Comparison of ENCODE assay signal across 17 mouse cellular contexts in genomic region chr6:144922762-144923161, GRCm38 (mm10).
DNase-seq lines count a peak whose midpoint lies in the region; TF ChIP-seq lines count a peak whose summit lies in the region.
"Had no signal": no experiment of that assay in that cellular context is flagged by ENCODE, and none has a peak within 500 bp of the region (broad histone marks: within the 10 kb centered on the region; RNA-seq: fewer than 3 reads in every experiment).

No protein-coding gene starts in this region.

- no peaks in the 10 kb centered on the region for H3K27me3 ChIP-seq in spleen, adult 2 months (ENCODE audit: control insufficient read depth, insufficient read depth, low read length)
- H3K27me3 ChIP-seq: neural tube, embryonic 12.5 days had no signal

- DNase-seq in A20 (ENCODE audit: low read depth, low spot score) = peak; percentile 29
- DNase-seq in kidney, adult 11 months = peak; percentile 37
- DNase-seq in kidney, postnatal 14 days = peak; percentile 11
- DNase-seq in spleen, adult 2 months (ENCODE audit: low read depth in 1 of 2, low spot score in 2 of 2) = peak in 1 of 2 experiments; percentile 52
- no peak for DNase-seq in layer of hippocampus, adult 11-12 months (ENCODE audit: low spot score)
- no peak for DNase-seq in neural tube, embryonic 10.5 days (ENCODE audit: extremely low spot score, low spot score)
- no peak for DNase-seq in left cerebral cortex, adult 11 months (ENCODE audit: low spot score)
- no peak for DNase-seq in right cerebral cortex, adult 2 months (ENCODE audit: low spot score in 2 of 2)
- DNase-seq: adrenal gland, postnatal 14 days; cerebellum, postnatal 25 days; forebrain, postnatal 0 days; heart, adult 18-20 months; lung, adult 18-20 months; lung, postnatal 36 days had no signal

- peaks cover 15% of the 10 kb centered on the region; the same call in 1 of the 2 replicates for H3K4me1 ChIP-seq in spleen, adult 2 months (ENCODE audit: control insufficient read depth, insufficient read depth, insufficient read length)
- H3K4me1 ChIP-seq: neural tube, embryonic 12.5 days had no signal

- 17% methylated on average over 3 of the region's 3 CpGs for WGBS in spleen, adult 2 months

- no peak for TF ChIP-seq POLR2A in spleen, adult 2 months (IDR thresholded peaks at IDR 0.05; ENCODE audit: low read depth, low read length)

- TF ChIP-seq CTCF in spleen, adult 2 months (IDR thresholded peaks at IDR 0.05; ENCODE audit: extremely low read depth, insufficient read depth, insufficient read length, insufficient replicate concordance) = no peak

- no peaks in the 10 kb centered on the region for H3K36me3 ChIP-seq in spleen, adult 2 months (ENCODE audit: control insufficient read depth, insufficient read depth, low read length)
- H3K36me3 ChIP-seq: neural tube, embryonic 12.5 days had no signal

- peak overlapping the region; percentile 76 for H3K27ac ChIP-seq in spleen, adult 2 months (ENCODE audit: insufficient read depth, low read length)
- H3K27ac ChIP-seq: hindbrain, embryonic 14.5 days; kidney, postnatal 0 days; neural tube, embryonic 12.5 days had no signal

- no peak overlapping the region for H3K4me3 ChIP-seq in spleen, adult 2 months (ENCODE audit: extremely low read depth, insufficient read depth, insufficient read length)
- H3K4me3 ChIP-seq: neural tube, embryonic 12.5 days had no signal

Comparison
In these comparisons a context has a peak if more than half of its experiments do, and no peak if none do; other contexts are left out.
1. DNase-seq: peak in A20 (single experiment), kidney, adult 11 months (single experiment) and kidney, postnatal 14 days (single experiment); none in layer of hippocampus, adult 11-12 months (single experiment), neural tube, embryonic 10.5 days (single experiment), left cerebral cortex, adult 11 months (single experiment) and right cerebral cortex, adult 2 months (0 of 2).